Mouse (Mus musculus): ENCODE measurements around the gene Kansl2. TPM values are rescaled to one million over a fixed set of nuclear protein-coding genes. Genes with fewer than 3 reads are reported as not detected.
"Not testable (repeated sequence)": the region's sequence is repeated elsewhere in the genome, so short reads cannot be mapped to it uniquely, and the experiment has no call there.

Gene Kansl2
- polyA plus RNA-seq, 3 experiments from 2014 or later = 29.4 to 33.1 (median 32.4) TPM

DNA sequence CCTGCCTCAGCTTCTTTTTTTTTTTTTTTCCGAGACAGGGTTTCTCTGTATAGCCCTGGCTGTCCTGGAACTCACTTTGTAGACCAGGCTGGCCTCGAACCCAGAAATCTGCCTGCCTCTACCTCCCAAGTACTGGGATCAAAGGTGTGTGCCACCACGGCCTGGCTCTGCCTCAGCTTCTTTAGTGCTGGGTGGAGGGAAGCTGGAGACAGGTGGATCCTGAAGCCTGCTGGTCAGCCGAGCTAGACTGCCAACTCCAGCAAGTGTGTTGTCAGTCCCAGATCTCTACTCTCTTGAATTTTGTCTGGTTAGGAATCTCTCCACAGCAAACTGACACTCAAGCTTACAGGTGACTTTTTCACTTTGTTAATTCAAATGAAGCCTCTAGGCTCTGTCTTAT is 1.9 kb upstream of the Kansl2 start:
- ATAC-seq = no peak

DNA sequence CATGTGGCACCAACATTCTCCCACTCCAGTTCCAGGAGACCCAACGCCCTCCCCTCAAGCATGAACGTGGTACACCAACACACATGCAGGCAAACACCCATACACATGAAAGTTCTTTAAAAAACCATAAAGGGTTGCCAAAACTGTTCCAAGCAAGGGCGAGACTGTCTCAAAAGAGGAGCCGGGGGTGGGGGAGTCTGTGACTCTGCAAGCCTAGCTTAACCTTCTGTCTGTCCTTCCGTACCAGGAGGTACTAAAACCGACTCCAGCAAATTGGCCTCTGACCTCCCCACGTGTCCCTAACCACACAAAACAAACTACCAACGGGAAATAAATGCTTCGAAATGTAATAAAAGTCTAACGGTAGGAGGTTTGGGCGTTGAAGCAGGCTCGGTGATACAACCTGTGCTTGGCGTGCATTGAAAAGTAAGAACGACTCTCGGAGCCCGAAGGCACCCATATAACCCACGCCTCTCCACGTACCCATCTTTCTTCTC is 981 bp downstream of the Kansl2 start:
- no peak for ATAC-seq

DNA sequence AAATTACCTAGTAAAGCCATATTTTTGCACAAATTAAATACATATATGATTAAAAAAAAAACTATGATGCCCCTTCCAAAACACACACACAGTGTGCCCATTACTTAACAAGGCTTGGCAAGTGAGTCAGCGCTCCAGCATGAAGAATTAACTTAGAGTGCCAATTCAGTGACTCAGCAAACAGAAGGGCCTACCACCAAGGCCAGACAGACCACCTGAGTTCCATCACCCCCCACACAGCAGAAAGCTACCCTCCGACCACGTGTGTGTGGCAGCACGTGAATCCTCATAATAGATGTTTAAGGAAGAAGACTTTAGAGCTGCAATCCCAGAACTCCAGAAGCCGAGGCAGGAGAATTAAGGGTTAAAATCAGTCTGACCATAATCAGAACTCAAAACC is 1.8 kb downstream of the Kansl2 start:
- no peak for ATAC-seq

DNA sequence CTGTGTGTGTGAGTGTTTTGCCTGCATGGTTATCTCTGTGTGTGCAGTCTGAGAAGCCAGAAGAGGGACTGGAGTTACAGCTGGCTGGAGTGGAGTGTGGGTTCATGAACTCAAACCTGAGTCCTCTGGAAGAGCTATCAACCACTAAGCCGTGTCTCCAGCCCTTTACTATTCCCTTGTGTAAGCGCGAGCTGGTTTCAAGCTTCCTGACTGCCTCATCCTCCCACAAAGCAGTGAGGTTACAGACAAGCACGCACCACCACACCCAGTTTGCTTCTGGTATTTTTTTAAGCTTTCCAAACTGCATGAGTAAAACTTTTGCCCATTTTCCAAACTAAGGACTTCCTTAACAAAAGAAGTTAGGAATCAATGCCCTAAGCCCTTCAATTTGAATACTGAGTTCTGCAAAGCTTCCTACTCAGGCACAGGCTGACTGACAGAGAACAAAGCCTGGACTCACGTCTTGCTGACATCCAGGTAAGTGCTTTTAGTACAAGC is 5.9 kb downstream of the Kansl2 start:
- ATAC-seq = no peak

DNA sequence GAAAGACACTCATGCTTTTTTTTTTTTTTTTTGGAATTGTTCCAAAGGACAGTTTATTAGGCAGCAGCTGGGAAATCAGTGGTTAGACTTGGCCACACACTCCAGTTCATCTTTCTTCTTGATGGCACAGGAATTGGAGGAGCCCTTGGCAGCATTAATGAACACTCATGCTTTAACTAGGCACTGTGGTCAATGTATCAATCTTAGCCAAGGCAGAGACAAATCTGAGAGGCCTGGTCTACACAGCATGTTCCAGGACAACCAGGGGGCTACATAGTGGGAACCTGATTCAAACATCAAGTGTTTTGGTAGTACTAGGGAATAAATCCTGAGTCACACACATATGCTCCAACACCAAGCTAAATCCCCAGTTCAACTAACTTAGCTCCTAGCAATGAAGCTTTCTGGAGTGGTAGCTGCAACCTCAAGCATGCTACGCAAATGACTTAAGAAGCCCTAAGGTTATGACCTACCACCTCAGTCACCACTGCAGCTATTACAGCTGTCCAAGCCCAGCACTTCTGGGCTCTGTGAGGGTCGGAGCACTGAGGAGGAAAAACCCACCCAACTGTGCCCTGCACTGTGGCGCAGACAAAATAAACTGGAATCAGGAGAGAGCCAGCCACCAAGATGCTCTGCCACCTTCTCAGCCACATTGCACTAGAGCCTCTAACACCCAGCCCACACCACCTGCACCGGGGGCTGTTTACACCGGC is 6.8 kb downstream of the Kansl2 start:
- ATAC-seq = no peak

DNA sequence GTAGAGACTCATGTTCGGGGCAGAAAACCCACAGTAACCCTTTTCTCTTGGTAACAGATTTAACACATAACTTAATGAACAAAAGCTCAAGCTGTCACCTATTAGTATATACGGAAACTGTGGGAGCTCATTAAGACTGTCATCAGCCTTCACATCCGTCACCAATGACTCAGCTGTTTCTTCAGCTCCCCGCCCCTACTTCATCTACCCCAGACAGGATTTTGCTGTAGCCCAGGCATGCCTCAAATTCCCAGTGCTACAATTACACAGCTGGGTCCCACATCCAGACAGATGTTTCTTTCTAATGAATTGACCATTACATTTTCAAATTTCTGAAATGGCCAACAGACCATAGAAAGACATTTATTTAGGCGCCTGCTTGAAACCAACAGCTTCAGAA is 8.0 kb downstream of the Kansl2 start:
- no peak for ATAC-seq

DNA sequence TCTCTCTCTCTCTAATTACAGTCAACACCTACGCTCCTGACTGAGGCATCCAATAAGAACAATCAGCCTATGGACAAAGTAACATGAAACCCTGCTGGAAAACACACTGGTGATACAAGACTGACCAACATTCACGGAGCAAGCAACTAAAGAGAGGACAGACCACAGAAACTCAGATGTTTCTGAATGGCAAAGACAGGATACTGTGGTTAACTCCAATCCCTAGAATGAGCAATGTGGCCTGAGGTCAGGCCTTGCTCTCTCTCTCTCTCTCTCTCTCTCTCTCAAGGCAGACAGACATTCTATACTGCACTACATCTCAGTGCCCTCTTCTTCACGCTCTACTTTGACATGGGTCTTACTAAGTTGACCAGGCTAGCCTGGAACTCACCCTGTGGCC is 12.8 kb downstream of the Kansl2 start:
- ATAC-seq = no peak

DNA sequence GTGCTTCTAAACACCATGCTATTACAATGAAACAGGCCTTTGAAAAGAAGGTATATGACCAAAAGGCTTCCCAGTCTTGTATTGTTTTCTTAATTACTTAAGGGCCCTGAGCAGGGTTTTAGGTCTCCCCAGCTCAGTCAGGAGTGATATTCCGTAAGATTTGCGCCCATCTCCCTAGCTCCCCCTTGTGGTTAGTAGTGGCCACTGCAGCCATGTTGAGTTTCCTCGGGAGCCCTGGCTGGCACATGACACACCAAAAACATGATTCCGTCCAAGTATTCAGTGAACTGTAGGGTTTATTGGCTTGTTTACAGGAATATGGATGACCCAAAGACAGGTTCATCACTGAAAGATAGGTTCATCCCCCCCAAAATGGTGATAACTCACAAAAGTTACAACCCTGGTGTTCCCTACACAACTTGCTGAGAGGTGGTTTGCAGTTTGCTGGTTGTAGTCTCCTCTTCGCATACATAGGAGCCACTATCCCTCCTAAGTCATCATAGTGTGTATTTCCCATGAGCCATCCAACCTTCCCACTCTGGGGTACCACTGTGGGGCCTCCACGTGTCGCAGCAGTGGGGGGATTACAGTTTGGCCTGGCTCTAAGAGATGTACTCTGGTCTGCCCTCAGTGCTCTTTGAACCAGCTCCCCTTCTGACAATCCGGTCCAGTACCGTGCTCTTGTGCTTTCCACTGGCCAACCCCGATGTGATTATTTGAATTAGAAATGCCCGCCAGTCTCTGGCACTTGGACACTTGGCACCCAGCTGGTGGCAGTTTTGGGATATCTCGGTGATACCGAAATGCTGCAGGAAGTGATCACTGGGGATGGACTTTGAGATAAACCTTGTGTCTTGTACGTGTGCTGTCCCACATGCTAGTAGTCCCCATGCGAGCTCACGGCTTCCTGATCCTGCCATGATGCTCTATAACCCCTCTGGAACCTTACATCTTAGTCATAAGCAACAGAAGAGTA is 16.4 kb downstream of the Kansl2 start:
- ATAC-seq = peak; percentile 25

DNA sequence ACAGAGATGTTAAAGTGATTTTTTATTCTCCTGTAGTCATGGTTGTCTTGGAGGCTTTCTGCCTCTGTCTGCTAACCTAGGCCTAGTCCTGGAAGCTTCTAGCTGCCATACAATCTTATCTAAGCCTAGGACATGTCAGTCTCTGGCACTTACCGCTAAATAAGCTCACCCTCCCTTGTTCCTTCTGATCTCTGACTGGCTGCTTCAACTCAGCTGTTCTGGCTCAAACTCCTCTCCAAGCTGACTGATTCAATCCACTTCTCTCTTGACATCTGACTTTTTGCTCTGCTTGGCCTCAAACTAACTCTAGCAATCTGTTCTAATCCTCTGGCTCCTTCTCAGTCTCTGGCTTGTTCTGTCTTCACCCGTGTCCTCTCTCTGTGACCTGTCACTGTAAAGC is 19.2 kb downstream of the Kansl2 start:
- not testable (repeated sequence) for ATAC-seq

DNA sequence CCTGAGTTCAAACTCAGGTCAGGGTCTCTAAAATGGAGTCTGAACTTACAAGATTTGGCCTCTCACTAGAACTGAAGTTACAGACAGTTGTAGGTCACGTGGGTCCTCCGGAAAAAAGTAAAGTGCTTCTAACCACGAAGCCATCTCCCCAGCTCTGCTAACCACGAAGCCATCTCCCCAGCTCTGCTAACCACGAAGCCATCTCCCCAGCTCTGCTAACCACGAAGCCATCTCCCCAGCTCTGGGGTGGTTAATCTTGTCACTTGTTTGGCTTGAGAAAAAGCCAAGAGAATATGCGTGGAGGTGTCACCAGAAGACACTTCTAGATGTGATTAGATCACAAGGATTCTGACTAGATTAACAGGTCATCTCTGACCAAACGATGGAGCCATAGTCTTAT is 19.9 kb downstream of the Kansl2 start:
- ATAC-seq = peak; percentile 67

DNA sequence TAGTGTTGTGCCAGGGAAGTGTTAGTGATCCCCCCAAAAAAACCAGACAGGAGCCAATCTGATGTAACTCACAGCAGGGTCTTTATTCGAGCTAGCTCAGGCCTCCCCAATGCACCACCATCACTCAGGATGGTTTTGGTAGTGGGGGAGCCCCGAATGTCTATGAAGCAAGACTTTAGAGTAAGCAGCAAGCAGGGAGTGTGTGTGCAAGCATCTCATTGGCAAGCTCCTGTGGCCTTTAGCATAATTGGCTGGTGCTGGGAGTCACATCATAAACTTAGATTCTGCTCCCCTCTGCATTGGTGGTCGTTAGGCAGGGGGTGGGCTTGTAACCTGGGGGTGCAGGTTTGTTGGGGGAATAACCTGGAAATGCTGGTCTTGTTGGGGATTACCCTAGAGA is 20.4 kb downstream of the Kansl2 start:
- peak; percentile 25 for ATAC-seq

DNA sequence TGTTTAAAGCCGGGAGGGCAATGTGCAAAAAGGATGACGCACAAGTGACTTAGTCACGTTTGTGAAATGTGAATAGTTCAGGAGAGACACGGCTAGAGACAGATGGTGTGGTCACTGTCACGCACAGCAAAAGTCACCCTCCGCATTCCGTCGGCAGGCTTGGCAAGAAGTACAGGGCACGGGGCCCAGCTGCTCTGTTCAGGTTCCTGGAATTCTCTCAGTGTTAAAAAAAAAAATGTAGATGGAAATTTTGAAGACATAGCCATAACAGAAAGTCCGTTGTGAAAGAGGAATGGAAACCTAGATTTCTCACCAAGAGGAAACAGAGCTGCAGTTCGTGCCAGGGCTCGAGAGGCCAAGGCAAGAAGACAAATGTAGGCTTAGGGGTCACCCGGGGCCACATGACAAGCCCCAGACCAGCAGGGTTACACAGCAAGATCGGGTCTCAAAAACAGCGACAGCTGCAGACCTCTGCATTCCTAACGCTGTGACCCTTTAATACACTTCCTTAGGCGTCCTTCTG is 21.2 kb downstream of the Kansl2 start:
- no peak for ATAC-seq

DNA sequence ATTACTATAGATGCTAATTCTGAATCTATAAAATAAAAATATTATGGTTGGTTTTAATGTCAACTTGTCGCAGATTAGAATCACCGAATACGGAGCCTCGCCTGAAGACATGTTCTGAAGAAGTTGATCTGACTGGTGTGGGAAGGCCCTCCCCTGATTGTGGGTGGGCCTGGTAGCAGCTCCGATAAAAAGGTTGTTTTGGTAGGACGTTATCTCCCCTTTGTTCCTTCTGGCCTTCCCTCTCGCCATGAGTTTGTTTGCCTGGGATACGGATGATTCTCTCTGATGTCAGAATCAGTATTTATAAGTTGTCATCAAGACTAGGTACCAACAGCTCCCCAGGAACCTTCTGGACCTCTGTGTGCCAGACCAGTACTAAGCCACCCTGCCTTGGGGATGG is 21.8 kb downstream of the Kansl2 start:
- no peak for ATAC-seq

DNA sequence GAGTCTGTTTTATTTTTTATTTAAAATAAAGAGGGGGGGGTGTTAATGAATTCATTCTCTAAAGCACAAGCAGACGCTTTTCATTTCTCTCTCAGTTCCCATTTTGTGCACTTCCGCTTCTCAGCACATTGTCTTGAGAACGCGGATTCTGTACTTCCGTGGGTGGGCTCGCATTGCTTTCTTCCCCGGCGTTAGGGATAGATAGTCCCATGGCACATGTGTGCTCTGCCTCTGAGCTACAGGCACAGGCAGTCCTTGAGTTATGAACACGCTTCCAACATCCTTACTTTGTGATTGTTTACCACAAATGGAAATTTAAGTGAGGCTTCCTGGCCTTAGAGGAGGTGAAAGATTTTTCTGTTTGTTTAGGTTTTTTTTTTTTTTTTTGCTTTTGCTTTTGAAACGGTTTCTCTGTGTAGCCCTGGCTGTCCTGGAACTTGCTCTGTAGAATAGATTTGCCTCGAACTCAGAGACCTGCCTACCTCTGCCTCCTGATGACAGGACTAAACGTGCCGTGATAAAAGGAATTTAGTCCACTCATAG is 22.6 kb downstream of the Kansl2 start:
- no peak for ATAC-seq

DNA sequence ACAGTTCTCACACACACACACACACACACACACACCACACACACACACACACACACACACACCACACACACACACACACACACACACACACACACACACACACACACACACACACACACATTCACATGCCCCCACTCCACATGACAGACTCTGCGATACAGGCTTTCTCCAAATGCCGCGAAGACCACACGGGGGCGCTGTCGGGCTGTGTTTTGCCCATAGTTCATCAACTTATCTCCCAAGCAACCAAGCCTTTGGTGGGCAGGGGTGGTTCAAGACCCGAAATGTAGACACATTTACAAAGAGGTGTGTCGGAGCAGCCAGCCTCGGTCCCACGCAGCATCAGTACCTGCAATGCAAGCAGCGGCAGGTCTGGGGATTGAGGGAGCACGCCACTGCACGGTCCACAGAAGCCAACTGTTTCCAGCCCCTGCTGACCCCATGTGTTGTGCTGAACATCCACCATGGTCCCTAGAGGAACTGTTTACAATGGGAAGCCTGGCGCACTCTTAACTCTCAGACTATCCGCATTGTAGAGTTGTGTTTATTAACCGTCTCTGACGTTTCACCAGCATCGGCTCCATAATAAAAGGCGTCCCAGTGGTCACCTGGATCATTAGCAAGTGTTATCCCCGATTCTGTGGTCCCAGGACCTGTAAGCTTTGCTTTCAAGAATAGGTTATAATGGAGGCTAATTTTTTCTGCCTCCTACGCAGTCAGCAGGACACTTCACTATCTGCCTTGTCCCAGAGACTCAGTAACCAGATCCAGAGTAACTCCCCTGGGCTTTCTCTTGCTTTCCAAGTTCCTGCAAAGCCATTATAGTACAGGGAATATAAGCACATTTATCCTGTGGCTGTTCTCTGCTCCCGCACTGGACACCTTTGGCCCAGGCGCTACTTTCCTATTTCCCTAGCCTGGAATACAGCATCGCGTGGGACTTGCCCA is 23.4 kb downstream of the Kansl2 start:
- peak; percentile 50 for ATAC-seq

DNA sequence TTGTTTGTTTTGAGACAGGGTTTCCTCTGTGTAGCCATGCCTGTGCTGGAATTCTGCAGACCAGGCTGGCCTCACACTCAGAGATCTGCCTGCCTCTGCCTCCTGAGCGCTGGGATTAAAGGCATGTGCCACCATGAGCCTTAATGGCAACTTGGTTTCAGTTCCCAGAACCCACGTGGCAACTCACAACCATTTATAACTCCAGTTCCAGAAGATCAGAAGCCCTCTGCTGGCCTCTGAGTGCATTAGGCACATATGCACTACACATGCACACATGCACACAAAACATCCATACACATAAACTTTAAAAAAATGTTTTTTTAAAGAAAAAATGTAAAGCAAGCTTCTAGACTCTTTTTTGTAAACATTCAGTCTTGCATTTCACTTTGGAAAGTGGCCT is 24.7 kb downstream of the Kansl2 start:
- no peak for ATAC-seq

DNA sequence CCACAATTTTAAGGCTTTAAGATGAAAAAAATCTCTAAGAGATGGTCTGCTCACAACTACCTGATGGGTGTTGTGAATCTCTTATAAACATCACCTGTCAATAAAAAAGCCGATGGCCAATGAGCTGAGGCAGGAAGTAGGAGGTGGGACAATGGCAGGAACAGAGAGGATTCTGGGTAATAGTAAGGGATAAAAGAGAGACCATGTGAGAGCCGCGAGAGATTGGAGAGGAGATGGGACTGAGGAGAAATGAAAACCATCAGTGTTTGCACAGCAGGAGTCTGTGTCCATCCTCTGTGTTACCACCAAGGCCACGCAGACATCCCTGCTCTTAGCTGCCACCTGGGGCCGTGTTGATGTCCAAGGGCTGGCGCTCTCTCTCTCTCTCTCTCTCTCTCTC is 26.7 kb downstream of the Kansl2 start:
- no peak for ATAC-seq

DNA sequence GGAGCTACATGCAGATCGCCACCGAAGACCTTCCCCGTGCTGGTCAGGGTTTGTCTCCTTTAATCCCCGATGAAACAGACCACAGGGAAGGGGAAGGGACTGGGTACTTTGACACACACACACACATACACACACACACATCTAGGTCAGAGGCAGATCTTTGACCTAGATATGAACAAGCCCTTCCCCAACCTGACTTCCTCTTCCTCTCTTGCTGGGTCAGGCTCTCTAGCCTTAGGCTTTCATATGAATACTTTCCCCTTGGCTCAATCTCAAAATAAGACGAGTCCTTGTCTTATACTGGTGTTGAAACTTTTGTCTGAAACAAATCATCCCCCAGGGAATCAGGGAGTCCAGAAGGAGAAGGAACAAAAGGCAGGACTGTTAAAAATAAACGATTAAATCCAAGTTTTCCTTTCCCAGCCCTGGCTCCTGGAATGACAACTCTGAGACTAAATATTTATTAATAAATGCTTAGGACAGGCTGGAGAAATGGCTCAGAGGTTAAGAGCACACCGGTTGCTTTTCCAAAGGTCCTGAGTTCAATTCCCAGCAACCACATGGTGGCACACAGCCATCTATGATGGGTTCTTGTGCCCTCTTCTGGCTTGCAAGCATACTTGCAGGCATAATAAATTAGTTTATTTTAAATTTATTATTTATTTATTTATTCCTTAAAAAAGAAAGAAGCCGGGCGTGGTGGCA is 27.7 kb downstream of the Kansl2 start:
- ATAC-seq = no peak

DNA sequence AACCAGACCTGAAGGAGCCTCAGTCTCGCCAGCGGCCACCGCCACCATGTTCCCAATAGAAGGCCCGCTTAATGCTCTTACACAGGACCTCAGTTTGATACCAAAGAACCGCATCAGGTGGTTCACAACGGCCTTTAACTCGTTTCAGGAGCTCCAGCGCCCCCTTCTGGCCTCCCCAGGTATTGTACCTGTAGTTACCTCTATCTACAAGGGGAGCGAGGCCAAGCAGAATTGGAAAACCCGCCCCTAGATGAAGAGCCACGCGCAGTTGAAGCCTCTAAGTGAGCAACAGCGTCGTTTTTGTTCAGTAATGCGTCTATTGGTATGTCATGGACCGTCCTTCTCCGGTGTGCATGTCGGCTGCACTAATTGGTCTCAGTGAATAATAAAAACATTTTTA is 29.6 kb downstream of the Kansl2 start:
- peak; percentile 41 for ATAC-seq

DNA sequence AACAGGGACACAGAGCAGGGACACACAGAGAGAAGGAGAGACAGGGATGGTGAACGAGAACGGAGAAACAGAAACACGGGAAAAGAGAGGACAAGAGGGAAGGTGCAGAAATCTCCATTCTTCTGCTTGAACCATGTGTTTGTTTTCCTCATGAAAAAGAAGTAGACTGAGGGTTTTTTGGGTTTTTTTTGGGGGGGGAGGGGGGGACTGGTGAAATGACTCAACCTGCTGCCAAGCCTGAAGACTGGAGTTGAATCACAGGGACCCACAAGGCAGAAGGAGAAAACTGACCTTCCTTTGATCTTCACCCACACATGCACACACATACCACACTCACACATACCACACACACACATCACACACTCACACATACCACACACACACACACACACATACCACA is 30.7 kb downstream of the Kansl2 start:
- no peak for ATAC-seq

DNA sequence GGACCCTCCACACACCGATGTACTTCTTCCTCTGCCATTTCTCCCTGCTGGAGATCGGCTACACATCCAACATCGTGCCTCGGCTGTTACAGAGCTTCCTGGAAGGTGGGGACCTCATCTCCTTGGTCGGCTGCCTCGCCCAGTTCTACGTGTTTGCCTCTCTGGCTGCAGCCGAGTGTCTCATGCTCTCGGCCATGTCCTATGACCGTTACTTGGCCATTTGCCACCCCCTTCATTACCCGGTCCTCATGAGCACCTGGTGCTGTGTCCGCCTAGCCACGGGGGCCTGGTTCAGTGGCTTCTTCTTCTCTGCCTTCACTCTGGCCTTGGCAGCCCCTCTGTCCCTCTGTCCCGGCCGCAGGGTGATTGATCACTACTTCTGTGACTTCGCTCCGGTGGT is 36.4 kb downstream of the Kansl2 start:
- no peak for ATAC-seq

Measured in inflammation-experienced regulatory T-cells, adult 6 months (primary cell).